Mouse (Mus musculus) neural tube, embryonic 15.5 days (tissue): ENCODE measurements at regions not wholly inside any gene's neighbourhood (a gene's known extent, or its start where the extent isn't known, plus 50 kb on each side); places are given as distances from the start of the nearest gene placed in this dataset.
"Not testable (repeated sequence)": the region's sequence is repeated elsewhere in the genome, so short reads cannot be mapped to it uniquely, and the experiment has no call there.

Experiments used
- ATAC-seq: fragments of 200-750 bp; cut with Nextera tagmentation; 2 replicates; pipeline ENCODE4 v1.8.0; 2017; ENCODE audit warnings: mild to moderate bottlenecking, moderate TSS enrichment, moderate library complexity; ENCODE audit not compliant: low FRiP score
- H3K27ac ChIP-seq: fragments of 300-500 bp; sonication (generic); replicated peaks from 2 replicates; pipeline ENCODE4 v1.5.1; 2015; ENCODE audit warnings: mild to moderate bottlenecking, inconsistent platforms
- H3K27me3 ChIP-seq: fragments of 300-500 bp; sonication (generic); replicated peaks from 2 replicates; pipeline ENCODE4 v1.6.1; 2015; ENCODE audit warnings: inconsistent platforms
- H3K36me3 ChIP-seq: fragments of 300-500 bp; sonication (generic); 2 replicates; pipeline ENCODE4 v1.6.1; 2015; ENCODE audit warnings: inconsistent platforms
- H3K4me1 ChIP-seq: fragments of 300-500 bp; sonication (generic); 2 replicates; pipeline ENCODE4 v1.6.1; 2015; ENCODE audit warnings: inconsistent platforms
- H3K4me2 ChIP-seq: fragments of 300-500 bp; sonication (generic); 2 replicates; pipeline ENCODE4 v1.6.1; 2015; ENCODE audit warnings: inconsistent platforms, mild to moderate bottlenecking, moderate library complexity
- H3K4me3 ChIP-seq: fragments of 300-500 bp; sonication (generic); replicated peaks from 2 replicates; pipeline ENCODE4 v1.5.1; 2015; ENCODE audit warnings: mild to moderate bottlenecking, inconsistent platforms
- H3K9ac ChIP-seq: fragments of 300-500 bp; sonication (generic); replicated peaks from 2 replicates; pipeline ENCODE4 v1.6.1; 2015; ENCODE audit warnings: mild to moderate bottlenecking, inconsistent platforms
- H3K9me3 ChIP-seq: fragments of 300-500 bp; sonication (generic); replicated peaks from 2 replicates; pipeline ENCODE4 v1.6.1; 2016; ENCODE audit warnings: inconsistent platforms
- WGBS: fragments of 180-500 bp; shearing (Covaris S2); methylation state at CpG from one replicate; pipeline ENCODE4 v1.1.7; 2015; ENCODE audit warnings: mixed read lengths; 5-methylcytosine and 5-hydroxymethylcytosine counted together

GRCm38 (mm10) chr13:44663730-44664129, 65.5 kb upstream of the Jarid2 start:
- no peaks in the 10 kb centered on the region for H3K36me3 ChIP-seq
- H3K9me3 ChIP-seq = no peaks in the 10 kb centered on the region
- no peak for ATAC-seq
- no peak overlapping the region for H3K9ac ChIP-seq
- H3K4me1 ChIP-seq = no peaks in the 10 kb centered on the region
- no peaks in the 10 kb centered on the region for H3K27me3 ChIP-seq
- no peak overlapping the region for H3K27ac ChIP-seq
- 69% methylated on average over 7 of the region's 7 CpGs for WGBS
- no peak overlapping the region for H3K4me3 ChIP-seq
- no peak overlapping the region for H3K4me2 ChIP-seq

- WGBS = 24% methylated on average over 6 of the region's 6 CpGs
- Histone ChIP-seq H3K4me3 (no peak overlapping the region), H3K4me2 (no peak overlapping the region), H3K4me1 (peaks cover 10% of the 10 kb centered on the region), H3K9ac (no peak overlapping the region), H3K27ac (no peak overlapping the region), H3K27me3 (peaks cover 6% of the 10 kb centered on the region), H3K36me3 (no peaks in the 10 kb centered on the region), H3K9me3 (no peaks in the 10 kb centered on the region)
- no peak for ATAC-seq
These were observed 59.5 kb upstream of the Jarid2 start for GRCm38 (mm10) chr13:44669761-44670160.

GRCm38 (mm10) chr13:44673337-44673966, 55.8 kb upstream of the Jarid2 start:
- Histone ChIP-seq H3K9me3 (no peaks in the 10 kb centered on the region), H3K9ac (no peak overlapping the region), H3K4me1 (peaks cover 10% of the 10 kb centered on the region), H3K4me3 (no peak overlapping the region), H3K27me3 (peaks cover 10% of the 10 kb centered on the region), H3K36me3 (no peaks in the 10 kb centered on the region), H3K4me2 (peak overlapping the region; percentile 41), H3K27ac (no peak overlapping the region)
- no peak for ATAC-seq
- WGBS = 19% methylated on average over 20 of the region's 20 CpGs

GRCm38 (mm10) chr13:44673967-44674357, 55.3 kb upstream of the Jarid2 start:
- Histone ChIP-seq H3K9me3 (no peaks in the 10 kb centered on the region), H3K4me1 (peaks cover 10% of the 10 kb centered on the region), H3K27ac (no peak overlapping the region), H3K4me2 (peak overlapping the region; percentile 41), H3K9ac (no peak overlapping the region), H3K27me3 (peaks cover 10% of the 10 kb centered on the region), H3K4me3 (no peak overlapping the region), H3K36me3 (no peaks in the 10 kb centered on the region)
- WGBS = 27% methylated on average over 12 of the region's 12 CpGs
- no peak for ATAC-seq

GRCm38 (mm10) chr13:44674926-44675650, 54.2 kb upstream of the Jarid2 start:
- Histone ChIP-seq H3K4me2 (no peak overlapping the region), H3K4me3 (no peak overlapping the region), H3K4me1 (peaks cover 10% of the 10 kb centered on the region), H3K9ac (no peak overlapping the region), H3K27me3 (peaks cover 10% of the 10 kb centered on the region), H3K27ac (no peak overlapping the region), H3K36me3 (no peaks in the 10 kb centered on the region), H3K9me3 (no peaks in the 10 kb centered on the region)
- no peak for ATAC-seq
- WGBS = 68% methylated on average over 8 of the region's 8 CpGs

GRCm38 (mm10) chr13:44676041-44676440, 53.2 kb upstream of the Jarid2 start:
- H3K4me1 ChIP-seq = peaks cover 10% of the 10 kb centered on the region
- H3K4me3 ChIP-seq = no peak overlapping the region
- no peaks in the 10 kb centered on the region for H3K9me3 ChIP-seq
- H3K4me2 ChIP-seq = no peak overlapping the region
- WGBS = 91% methylated on average over 6 of the region's 6 CpGs
- H3K27me3 ChIP-seq = peaks cover 10% of the 10 kb centered on the region
- no peak overlapping the region for H3K27ac ChIP-seq
- no peak overlapping the region for H3K9ac ChIP-seq
- ATAC-seq = no peak
- no peaks in the 10 kb centered on the region for H3K36me3 ChIP-seq

GRCm38 (mm10) chr13:44678121-44678520, 51.2 kb upstream of the Jarid2 start:
- no peak overlapping the region for H3K9ac ChIP-seq
- H3K4me3 ChIP-seq = no peak overlapping the region
- no peaks in the 10 kb centered on the region for H3K36me3 ChIP-seq
- peaks cover 10% of the 10 kb centered on the region for H3K4me1 ChIP-seq
- no peak for ATAC-seq
- 59% methylated on average over 3 of the region's 3 CpGs for WGBS
- no peak overlapping the region for H3K4me2 ChIP-seq
- H3K27ac ChIP-seq = no peak overlapping the region
- H3K9me3 ChIP-seq = no peaks in the 10 kb centered on the region
- H3K27me3 ChIP-seq = peaks cover 10% of the 10 kb centered on the region

GRCm38 (mm10) chr13:44679457-44679856, 49.8 kb upstream of the Jarid2 start:
- not testable (repeated sequence) for H3K4me3 ChIP-seq, H3K4me2 ChIP-seq, H3K9ac ChIP-seq, H3K9me3 ChIP-seq, H3K27me3 ChIP-seq, ATAC-seq, H3K4me1 ChIP-seq, H3K36me3 ChIP-seq, H3K27ac ChIP-seq
- 88% methylated on average over 7 of the region's 7 CpGs for WGBS
